Mouse (Mus musculus) lung, postnatal 4 days (tissue): Measurements from ENCODE around the gene 4931423N10Rik.

ENCODE experiments used
- DNase-seq, 2 experiments: peaks; one replicate each; pipeline ENCODE4 v3.0.0; 2021

4931423N10Rik gene

DNA sequence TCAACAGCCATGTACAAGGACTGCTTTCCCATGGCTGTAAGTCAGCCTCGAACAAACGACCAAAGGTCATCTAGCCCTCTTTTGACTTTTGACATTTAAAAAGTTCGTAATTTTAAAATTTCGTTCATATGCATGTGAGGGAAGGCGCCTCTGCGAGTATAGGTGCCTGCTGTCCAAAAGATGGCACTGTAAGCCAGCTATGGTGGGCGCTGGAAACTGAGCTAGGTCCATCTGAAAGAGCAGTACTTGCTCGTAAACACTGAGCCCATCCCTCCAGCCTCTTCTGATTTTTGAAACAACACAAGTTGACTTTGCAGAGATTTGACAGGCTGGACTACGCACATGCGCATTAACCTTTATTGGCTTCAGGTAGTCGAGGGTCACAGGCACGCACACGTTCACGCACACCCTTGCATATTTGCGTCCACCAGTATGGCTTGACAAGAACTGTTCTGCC is at the start of gene 4931423N10Rik:
4931423N10Rik (plus strand) TSS at position 407 of the 457 bp plus-strand sequence.
- no peak for DNase-seq

DNA sequence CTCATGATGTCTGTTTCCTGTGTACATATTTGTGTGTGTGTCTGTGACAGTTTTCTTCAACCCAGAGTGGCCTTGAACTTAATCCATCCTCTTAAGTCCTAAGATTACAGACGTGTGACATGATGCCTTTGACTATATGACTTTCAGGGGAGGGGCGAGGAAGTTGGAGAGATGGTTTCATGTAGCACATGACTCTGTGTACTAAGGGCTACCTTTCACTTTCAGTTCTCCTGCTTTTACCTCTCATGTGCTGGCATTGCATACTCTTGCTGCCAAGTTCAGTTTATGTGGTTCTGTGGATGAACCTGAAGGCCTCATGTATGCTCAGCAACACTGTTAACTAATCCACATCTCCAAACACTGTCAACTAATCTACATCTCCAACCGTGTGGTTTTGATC is 35.0 kb upstream of the 4931423N10Rik start:
- no peak for DNase-seq

DNA sequence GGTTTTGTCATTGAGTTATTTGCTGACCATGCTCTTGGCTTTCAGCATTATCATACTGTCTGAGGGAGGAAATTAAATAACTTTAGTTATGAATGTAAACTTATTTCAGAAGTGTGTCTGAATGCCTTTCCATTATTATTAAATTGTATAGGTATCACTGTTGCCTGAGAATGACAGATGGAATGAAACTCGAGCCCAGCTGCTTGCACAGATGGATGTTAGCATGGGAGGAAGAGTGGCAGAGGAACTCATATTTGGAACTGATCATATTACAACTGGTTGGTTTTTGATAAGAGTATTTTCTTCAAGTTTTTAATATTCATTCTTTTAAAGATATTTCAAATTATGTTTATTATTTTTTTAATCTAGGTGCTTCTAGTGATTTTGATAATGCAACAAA is 12.9 kb upstream of the 4931423N10Rik start:
- no peak for DNase-seq

DNA sequence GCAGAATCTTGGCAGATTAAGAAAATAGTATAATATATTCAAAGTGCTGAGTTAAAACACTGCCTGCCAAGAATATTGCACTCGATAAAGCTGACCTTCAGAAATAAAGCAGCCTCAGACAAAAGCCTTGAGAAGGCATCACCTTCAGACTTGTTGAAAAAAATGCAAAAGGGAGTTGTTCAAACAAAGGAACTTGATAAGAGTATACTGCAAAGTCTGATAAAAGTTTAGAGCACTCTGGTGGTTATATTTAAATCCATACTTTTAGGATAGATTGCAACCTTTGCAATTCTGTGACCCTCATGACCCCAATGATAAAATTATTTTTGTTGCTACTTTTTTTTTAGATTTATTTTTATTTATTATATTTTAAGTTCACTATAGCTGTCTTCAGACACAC is 6.2 kb upstream of the 4931423N10Rik start:
- DNase-seq, result no peak

DNA sequence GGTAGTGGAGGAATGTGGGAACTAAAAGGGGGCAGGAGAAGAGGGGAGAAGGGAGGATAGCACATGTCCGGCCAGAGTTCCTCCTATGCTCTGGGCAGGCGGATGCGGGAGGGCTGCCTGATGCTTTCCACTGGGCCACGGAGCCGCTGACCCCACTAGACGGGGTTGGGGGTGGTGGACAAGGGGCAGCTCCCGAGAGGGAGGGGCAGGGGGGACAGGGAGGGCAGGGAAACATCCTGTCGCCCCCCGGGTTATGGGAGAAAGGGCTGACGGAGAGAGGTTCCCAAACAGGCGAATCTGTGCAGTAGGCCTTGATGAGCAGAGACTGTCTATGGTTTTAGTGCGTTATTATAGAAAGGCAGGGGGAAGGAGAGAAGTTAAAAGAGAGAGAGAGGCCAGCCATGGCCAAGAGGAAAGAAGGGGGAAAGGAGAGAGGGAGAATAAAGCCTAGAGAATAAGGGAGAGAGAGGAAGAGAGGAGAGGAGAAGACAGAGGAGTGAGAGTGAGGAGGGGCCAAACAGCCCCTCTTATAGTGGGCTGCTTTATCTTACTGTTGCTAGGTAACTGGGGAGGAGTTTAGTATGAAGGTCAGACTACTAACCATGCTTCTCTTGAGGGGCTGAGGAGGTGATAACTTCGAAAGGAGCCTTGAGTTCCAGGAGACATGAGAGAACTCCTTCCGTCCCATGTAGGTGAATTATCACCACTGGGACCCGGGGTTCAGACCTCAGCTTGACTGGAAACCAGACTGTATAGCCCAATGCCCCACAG is 4.2 kb upstream of the 4931423N10Rik start:
- DNase-seq, result no peak

DNA sequence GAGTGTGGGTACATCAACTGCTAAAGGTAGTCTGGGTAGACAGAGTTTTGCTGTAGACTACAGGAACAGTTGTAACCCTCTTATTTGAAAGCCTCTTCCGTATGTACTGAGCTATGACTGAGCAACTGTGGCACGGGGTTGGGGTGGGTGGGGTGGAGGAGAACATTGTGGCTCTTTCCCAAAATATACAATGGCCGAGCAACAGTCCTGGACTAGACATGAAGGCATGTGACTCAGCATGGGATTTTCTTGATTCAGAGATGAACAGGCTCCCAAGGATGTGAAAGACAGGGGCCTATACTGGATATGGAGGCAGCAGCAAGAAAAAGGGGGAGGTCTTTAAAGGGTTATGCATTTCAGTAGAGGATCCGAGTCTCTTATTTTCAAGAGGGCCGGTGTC is 6.4 kb downstream of the 4931423N10Rik start:
- no peak for DNase-seq

DNA sequence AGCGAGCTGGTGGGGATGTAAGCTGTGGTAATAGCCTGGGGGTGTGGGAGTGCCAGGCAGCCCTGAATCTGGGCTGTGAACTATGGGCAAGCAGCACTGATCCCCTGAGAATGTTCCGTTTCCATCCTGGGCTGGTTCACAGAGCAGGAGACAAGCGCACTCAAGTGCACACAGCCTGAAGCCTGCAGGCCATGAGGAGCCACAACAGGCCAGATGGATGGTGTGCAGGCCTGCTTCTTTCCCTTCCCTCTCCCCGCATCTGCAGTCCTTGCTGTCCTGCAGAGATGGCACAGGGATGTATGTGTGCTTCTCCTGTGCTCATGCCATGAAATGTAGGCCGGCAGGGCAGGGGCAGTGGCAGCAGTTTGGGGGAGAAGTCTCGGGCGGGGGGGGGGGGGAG is 17.9 kb downstream of the 4931423N10Rik start:
- DNase-seq, result no peak

DNA sequence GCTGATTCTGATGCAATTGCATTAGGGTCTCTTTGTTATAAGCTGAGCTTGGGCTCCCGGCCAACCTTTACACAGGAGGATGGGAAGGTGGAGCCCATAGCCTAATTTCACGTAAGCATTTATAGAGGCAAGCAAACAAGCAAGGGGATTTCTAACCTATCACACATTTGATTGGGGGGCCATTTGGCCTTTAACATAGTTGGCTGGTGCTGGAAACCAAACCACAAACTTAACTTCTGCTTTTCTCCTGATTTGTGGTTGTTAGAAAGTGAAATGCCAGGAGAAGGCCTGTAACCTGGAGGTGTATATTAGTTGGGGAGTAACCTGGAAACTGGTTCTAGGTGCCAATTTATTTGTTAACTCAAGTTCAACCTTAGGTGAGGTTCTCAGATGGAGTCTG is 21.2 kb downstream of the 4931423N10Rik start:
- DNase-seq, result no peak

DNA sequence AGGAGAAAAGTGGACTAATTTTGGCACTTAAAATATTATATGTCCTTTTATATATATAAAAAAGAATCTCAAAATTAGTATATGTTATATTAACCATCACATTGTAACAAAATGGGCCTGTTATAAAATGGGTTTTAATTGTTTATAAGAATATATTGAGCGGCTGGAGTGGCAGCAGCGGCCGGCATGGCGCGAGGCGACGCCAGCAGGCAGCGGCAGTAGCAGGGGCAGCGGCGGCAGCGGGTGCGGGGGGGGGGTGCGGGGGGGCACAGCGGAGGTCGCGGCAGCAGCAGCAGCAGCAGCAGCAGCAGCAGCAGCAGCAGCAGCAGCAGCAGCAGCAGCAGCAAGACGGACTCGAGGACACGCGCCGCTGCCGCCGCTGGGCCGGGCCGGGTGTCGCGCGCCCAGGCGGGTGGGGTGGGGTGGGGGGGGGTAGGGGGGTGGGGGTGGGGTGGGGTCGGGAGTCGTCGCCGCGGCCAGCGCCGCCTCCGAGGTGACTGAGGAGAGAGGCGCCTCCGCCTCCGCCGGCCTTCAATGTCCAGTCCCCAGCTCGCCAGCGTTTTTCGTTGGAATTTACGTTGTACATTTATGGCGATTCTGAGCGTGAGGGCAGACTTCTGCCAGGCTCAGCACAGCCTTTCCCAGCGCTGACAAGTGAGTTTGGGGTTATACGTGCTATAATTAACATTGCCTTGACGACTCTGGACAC is 26.9 kb downstream of the 4931423N10Rik start:
- DNase-seq, result peak in 1 of 2 experiments; percentile 27

DNA sequence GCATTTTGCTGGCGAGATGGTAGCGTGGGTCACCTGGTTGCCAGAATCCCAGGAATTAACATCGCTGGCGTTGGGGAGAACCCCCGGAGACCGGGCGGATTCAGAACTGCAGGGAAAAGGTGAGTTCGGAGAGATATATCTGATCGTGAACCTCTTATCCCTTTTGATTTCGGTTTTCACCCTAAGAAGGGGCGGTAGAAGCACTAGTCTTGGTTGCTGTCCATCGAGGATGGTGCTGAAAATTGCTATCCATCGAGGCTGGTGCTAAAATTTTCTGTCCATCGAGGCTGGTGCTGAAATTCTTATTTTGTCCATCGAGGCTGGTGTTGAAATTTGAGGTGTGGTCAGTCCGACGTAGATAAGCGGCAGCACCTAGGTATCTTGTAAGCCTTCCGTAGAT is 83.7 kb downstream of the 4931423N10Rik start:
- DNase-seq, result peak in 1 of 2 experiments; percentile 8

DNA sequence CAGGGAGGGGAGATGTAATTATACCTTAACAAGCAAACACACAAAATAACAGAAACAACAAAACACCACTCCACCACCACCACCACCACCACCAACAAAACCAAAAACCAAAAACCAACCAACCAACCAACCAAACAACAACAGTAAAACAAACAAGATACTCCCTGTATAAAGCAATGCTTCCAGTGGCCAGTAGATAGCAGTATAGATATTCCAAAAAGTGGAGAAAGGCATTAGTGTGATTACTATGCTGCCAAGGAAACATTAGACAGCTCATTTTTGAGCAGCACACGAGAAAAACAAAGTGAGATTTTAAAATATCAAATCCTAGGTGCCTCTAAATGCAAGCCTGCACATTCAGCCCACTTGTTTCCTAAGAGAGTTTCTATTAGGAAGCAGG is 107.6 kb downstream of the 4931423N10Rik start:
- no peak for DNase-seq
